Mouse (Mus musculus): ENCODE measurements around the gene Als2. TPM values are rescaled to one million over a fixed set of nuclear protein-coding genes. Genes with fewer than 3 reads are reported as not detected.

The Als2 gene
- total and polyA plus RNA-seq, 2 experiments from 2014 or later, result 11.0 to 39.4 TPM

DNA sequence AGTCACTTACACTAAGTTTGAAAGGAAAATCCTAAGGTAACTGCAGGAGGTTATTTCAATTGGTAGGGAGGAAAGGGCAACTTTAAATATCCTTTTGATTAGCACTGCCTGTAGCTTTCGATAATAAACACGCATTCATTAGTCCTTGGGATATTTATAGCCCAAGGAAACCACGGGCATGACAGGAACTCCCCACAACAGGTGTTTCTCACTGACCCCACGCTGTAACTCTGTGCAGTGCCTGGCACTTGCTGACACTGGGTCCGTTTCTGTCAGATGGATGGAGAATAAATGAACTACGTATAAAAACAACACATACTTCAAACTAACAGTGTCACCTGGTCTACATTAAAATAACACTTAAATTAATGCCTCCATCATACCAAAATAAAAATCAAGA lies 42.1 kb downstream of the Als2 start:
- H3K9ac ChIP-seq, result no peak overlapping the region
- H3K27ac ChIP-seq (ENCODE audit: low read depth, low read length), result no peak overlapping the region
- H3K4me1 ChIP-seq (ENCODE audit: insufficient read depth), result no peaks in the 10 kb centered on the region
- no peaks in the 10 kb centered on the region for H3K9me3 ChIP-seq (ENCODE audit: low read length)
- no peak overlapping the region for H3K4me2 ChIP-seq (ENCODE audit: low read depth)
- no peak overlapping the region for H3K4me3 ChIP-seq (ENCODE audit: low read depth, low read length)
- ATAC-seq (no peak), DNase-seq (no peak)
- WGBS, result 58% methylated on average over 6 of the region's 6 CpGs
- peaks cover 38% of the 10 kb centered on the region for H3K36me3 ChIP-seq (ENCODE audit: insufficient read depth)
- no peak for TF ChIP-seq CTCF (IDR thresholded peaks at IDR 0.05; ENCODE audit: low read depth)
- H3K27me3 ChIP-seq (ENCODE audit: insufficient read depth, low read length), result no peaks in the 10 kb centered on the region

DNA sequence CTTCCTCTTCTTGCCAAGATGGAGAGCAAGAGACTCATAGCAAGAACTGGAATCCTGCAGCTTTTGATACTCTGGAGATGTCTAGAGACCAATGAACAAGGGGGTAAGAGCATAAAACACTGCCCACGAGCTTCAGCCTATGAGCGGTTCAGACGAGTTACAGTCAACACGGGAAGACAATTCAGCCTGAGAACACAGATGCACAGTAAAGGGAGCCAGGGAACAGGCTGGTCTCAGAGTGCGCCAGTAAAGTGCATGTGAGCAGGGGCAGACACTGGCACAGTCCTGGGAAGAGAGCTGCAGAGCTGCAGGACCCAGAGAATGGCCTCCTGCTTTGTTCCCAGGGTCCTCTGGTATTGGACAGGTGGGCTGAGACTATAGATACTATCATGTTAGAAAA lies 49.2 kb downstream of the Als2 start:
- no peaks in the 10 kb centered on the region for H3K27me3 ChIP-seq (ENCODE audit: insufficient read depth, low read length)
- H3K36me3 ChIP-seq (ENCODE audit: insufficient read depth), result peaks cover 49% of the 10 kb centered on the region
- H3K4me3 ChIP-seq (ENCODE audit: low read depth, low read length), result no peak overlapping the region
- peak; percentile 32; the same call in 1 of the 2 replicates for ATAC-seq
- 80% methylated on average over 5 of the region's 5 CpGs for WGBS
- H3K4me2 ChIP-seq (ENCODE audit: low read depth), result no peak overlapping the region
- DNase-seq, result no peak
- H3K9ac ChIP-seq, result no peak overlapping the region
- H3K4me1 ChIP-seq (ENCODE audit: insufficient read depth), result no peaks in the 10 kb centered on the region
- no peak overlapping the region for H3K27ac ChIP-seq (ENCODE audit: low read depth, low read length)
- TF ChIP-seq CTCF (IDR thresholded peaks at IDR 0.05; ENCODE audit: low read depth), result no peak
- H3K9me3 ChIP-seq (ENCODE audit: low read length), result no peaks in the 10 kb centered on the region

DNA sequence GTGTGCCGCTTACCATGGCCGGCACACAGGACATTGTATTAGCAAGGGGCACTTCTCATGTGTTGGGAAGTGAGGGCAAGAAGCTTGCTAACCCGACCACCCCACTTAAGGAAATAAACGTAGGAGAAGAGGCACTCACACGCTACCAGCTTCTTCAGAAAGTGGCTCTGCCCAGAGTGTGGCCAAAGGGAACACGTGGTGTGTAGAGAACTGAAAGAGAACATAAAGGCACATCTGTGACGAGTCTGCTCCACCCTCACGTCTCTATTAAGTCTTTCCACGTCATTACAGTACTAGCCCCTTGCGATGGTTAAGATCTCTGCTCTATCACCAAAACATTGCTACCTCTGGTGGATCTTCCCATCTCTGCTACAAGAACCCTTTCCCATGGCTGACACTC lies 50.7 kb downstream of the Als2 start:
- no peak for ATAC-seq

DNA sequence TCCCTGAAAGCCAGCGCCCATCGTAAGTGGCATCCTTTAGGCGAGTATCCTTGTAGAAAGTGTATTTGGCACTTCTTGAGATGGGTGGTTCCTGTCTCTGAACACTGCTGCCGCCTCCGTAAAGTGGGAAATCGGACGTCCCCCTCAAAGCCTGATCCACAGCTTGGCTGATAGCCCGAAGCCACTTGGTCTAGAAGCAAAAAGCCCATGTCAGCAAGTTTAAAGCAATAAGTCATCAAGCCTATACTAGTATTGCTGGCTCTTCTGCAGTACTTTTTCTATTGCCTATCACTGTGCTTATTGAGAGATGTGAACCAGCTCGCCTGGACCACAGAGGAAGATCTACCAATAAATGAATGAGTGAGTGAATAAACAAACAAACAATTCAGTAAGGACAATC lies 51.6 kb downstream of the Als2 start:
- ATAC-seq (no peak), DNase-seq (no peak)
- no peak for TF ChIP-seq CTCF (IDR thresholded peaks at IDR 0.05; ENCODE audit: low read depth)
- Histone ChIP-seq H3K27me3 (ENCODE audit: insufficient read depth, low read length) (no peaks in the 10 kb centered on the region), H3K4me2 (ENCODE audit: low read depth) (no peak overlapping the region), H3K36me3 (ENCODE audit: insufficient read depth) (peaks cover 54% of the 10 kb centered on the region), H3K9ac (no peak overlapping the region), H3K27ac (ENCODE audit: low read depth, low read length) (no peak overlapping the region), H3K9me3 (ENCODE audit: low read length) (no peaks in the 10 kb centered on the region), H3K4me1 (ENCODE audit: insufficient read depth) (no peaks in the 10 kb centered on the region), H3K4me3 (ENCODE audit: low read depth, low read length) (no peak overlapping the region)
- WGBS, result 90% methylated on average over 9 of the region's 9 CpGs

More for the DNA sequence above, 50.7 kb downstream of the Als2 start:
- peaks cover 60% of the 10 kb centered on the region for H3K36me3 ChIP-seq (ENCODE audit: insufficient read depth)
- 91% methylated on average over 10 of the region's 10 CpGs for WGBS
- no peak for DNase-seq
- H3K27me3 ChIP-seq (ENCODE audit: insufficient read depth, low read length), result no peaks in the 10 kb centered on the region
- H3K9me3 ChIP-seq (ENCODE audit: low read length), result no peaks in the 10 kb centered on the region
- no peaks in the 10 kb centered on the region for H3K4me1 ChIP-seq (ENCODE audit: insufficient read depth)
- no peak overlapping the region for H3K4me3 ChIP-seq (ENCODE audit: low read depth, low read length)
- H3K27ac ChIP-seq (ENCODE audit: low read depth, low read length), result no peak overlapping the region
- no peak overlapping the region for H3K4me2 ChIP-seq (ENCODE audit: low read depth)
- no peak overlapping the region for H3K9ac ChIP-seq
- no peak for TF ChIP-seq CTCF (IDR thresholded peaks at IDR 0.05; ENCODE audit: low read depth)

DNA sequence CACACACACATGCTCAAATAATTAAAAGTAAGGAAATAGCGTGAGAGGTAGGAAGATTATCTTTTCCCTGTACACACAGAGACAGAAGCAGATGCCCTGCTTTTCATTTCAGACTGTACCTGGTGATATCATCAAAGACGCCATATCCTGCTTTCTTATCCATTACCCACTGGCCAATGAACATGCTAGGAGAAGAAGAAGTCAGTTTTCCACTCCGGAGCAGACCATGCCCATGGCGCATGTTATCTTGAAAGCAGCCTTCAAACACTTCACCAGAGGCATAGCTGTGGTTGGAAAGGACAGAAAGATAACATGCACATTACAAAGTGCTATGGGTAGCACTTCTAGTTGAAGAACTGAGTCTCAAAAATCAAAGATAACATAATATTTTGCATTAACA lies 54.0 kb downstream of the Als2 start:
- DNase-seq, result no peak
- 96% methylated on average over 4 of the region's 4 CpGs for WGBS
- ATAC-seq, result no peak
- H3K27me3 ChIP-seq (ENCODE audit: insufficient read depth, low read length), result no peaks in the 10 kb centered on the region
- H3K27ac ChIP-seq (ENCODE audit: low read depth, low read length), result no peak overlapping the region
- no peak for TF ChIP-seq CTCF (IDR thresholded peaks at IDR 0.05; ENCODE audit: low read depth)
- no peak overlapping the region for H3K4me3 ChIP-seq (ENCODE audit: low read depth, low read length)
- H3K9ac ChIP-seq, result no peak overlapping the region
- H3K36me3 ChIP-seq (ENCODE audit: insufficient read depth), result peaks cover 69% of the 10 kb centered on the region
- H3K9me3 ChIP-seq (ENCODE audit: low read length), result no peaks in the 10 kb centered on the region
- no peak overlapping the region for H3K4me2 ChIP-seq (ENCODE audit: low read depth)
- no peaks in the 10 kb centered on the region for H3K4me1 ChIP-seq (ENCODE audit: insufficient read depth)

DNA sequence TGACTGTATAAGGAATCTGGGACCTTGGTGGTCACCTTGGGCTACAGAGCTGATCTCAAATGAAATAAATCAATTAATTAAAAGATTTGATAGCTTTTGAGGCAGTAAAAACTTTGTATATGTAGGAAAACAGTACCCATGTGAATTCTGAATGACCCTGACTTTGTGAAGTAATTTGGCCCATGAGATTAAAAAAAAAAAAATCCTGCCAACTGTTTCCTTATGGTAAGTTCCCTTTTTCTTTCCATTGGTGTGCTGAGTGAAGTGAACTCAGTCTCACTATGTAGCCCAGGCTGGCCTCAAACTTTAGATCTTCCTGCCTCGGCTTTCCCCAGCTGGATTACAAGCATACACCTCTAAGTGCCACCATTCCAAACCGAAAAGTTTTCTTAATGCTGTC lies 54.7 kb downstream of the Als2 start:
- Histone ChIP-seq H3K27ac (ENCODE audit: low read depth, low read length) (no peak overlapping the region), H3K4me1 (ENCODE audit: insufficient read depth) (no peaks in the 10 kb centered on the region), H3K27me3 (ENCODE audit: insufficient read depth, low read length) (no peaks in the 10 kb centered on the region), H3K9ac (no peak overlapping the region), H3K4me3 (ENCODE audit: low read depth, low read length) (no peak overlapping the region), H3K9me3 (ENCODE audit: low read length) (no peaks in the 10 kb centered on the region), H3K4me2 (ENCODE audit: low read depth) (no peak overlapping the region), H3K36me3 (ENCODE audit: insufficient read depth) (peaks cover 71% of the 10 kb centered on the region)
- no peak for ATAC-seq
- TF ChIP-seq CTCF (IDR thresholded peaks at IDR 0.05; ENCODE audit: low read depth), result no peak
- WGBS, result 92% methylated on average over 2 of the region's 2 CpGs
- DNase-seq, result no peak

DNA sequence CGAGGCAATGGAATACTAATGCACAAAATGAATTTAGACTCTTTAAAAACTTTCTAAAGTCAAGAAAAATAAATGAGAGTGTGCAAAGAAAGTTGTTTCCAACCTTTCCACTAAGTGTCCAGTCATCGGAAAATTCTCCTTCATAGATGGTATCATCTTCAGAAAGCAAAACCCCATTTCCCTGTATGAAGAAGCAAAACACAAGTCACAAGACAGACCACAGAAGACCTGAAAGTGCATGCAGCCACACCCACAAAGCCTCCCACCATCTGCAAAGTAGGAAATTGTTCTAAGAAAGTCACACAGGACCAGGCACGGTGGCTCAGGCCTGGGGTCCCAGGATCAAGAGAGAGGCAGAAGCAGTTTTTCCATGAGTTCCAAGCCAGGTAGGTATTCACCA lies 57.0 kb downstream of the Als2 start:
- peaks cover 76% of the 10 kb centered on the region for H3K36me3 ChIP-seq (ENCODE audit: insufficient read depth)
- H3K27me3 ChIP-seq (ENCODE audit: insufficient read depth, low read length), result no peaks in the 10 kb centered on the region
- no peak overlapping the region for H3K27ac ChIP-seq (ENCODE audit: low read depth, low read length)
- no peak overlapping the region for H3K4me2 ChIP-seq (ENCODE audit: low read depth)
- no peak overlapping the region for H3K9ac ChIP-seq
- no peaks in the 10 kb centered on the region for H3K4me1 ChIP-seq (ENCODE audit: insufficient read depth)
- ATAC-seq (no peak), DNase-seq (no peak)
- TF ChIP-seq CTCF (IDR thresholded peaks at IDR 0.05; ENCODE audit: low read depth), result no peak
- WGBS, result 90% methylated on average over 3 of the region's 3 CpGs
- no peaks in the 10 kb centered on the region for H3K9me3 ChIP-seq (ENCODE audit: low read length)
- no peak overlapping the region for H3K4me3 ChIP-seq (ENCODE audit: low read depth, low read length)

DNA sequence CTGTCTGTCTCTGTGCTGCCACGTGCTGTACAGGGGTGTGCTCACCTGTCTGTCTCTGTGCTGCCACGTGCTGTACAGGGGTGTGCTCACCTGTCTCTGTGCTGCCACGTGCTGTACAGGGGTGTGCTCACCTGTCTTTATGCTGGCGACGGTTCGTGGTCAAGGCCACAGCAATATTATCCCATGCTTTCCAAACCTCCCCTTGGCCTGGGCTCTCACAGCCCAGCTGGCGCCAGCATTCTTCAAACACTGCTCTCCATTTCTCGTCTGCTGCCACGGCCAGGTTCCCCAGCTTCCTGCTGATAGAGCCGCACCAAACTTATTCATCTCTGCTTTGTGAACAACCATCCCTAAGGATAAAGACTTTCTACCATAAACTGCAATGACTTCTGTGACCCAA lies 58.6 kb downstream of the Als2 start:
- 92% methylated on average over 10 of the region's 10 CpGs for WGBS
- peaks cover 69% of the 10 kb centered on the region for H3K36me3 ChIP-seq (ENCODE audit: insufficient read depth)
- DNase-seq (no peak), ATAC-seq (no peak)
- H3K9ac ChIP-seq, result no peak overlapping the region
- H3K4me1 ChIP-seq (ENCODE audit: insufficient read depth), result no peaks in the 10 kb centered on the region
- no peaks in the 10 kb centered on the region for H3K9me3 ChIP-seq (ENCODE audit: low read length)
- H3K4me3 ChIP-seq (ENCODE audit: low read depth, low read length), result no peak overlapping the region
- H3K4me2 ChIP-seq (ENCODE audit: low read depth), result no peak overlapping the region
- H3K27ac ChIP-seq (ENCODE audit: low read depth, low read length), result no peak overlapping the region
- no peaks in the 10 kb centered on the region for H3K27me3 ChIP-seq (ENCODE audit: insufficient read depth, low read length)
- TF ChIP-seq CTCF (IDR thresholded peaks at IDR 0.05; ENCODE audit: low read depth), result no peak

All from forebrain, postnatal 0 days (tissue).